Mouse (Mus musculus) layer of hippocampus, postnatal 10 days (tissue): ENCODE results near the gene Atp4a. TPM values are rescaled to one million over a fixed set of nuclear protein-coding genes. Genes with fewer than 3 reads are reported as not detected.

Experiments used
- DNase-seq, 2 experiments: peaks; one replicate each; pipeline ENCODE4 v3.0.0; 2021; ENCODE audit warnings: low spot score in 2 of 2
- long read RNA-seq: library from polyadenylated mRNA; stranded (forward); transcript quantifications from one replicate; pipeline ENCODE4 v2.0.0, GENCODE M21; 2023
- total RNA-seq, 2 experiments: library from RNA; stranded (reverse); gene quantifications; 2 replicates each; pipeline ENCODE4 v1.2.3; 2021

Atp4a gene
- 1 to 10 TPM; 3.1 to 3.8 TPM for total RNA-seq
- long read RNA-seq, partial matches to known transcripts = 1 of 7 reads
- long read RNA-seq, other reads (novel, unspliced or antisense) = 6 of 7 reads

GRCm38 (mm10) chr7:30711942-30712341 lies at the start of gene Atp4a:
Gene Atp4a (plus strand): TSS chr7:30712209.
- no peak for DNase-seq

- DNase-seq = peak; percentile 92 to 95
Observed at GRCm38 (mm10) chr7:30664529-30665200, 47.3 kb upstream of the Atp4a start, which contains the start of gene Haus5. Gene Haus5 (minus strand): TSS chr7:30664994.

- DNase-seq = peak; percentile 14 to 21
Observed at GRCm38 (mm10) chr7:30665321-30665720, 46.7 kb upstream of the Atp4a start.

- no peak for DNase-seq
Observed at GRCm38 (mm10) chr7:30669229-30669628, 42.8 kb upstream of the Atp4a start.

- no peak for DNase-seq
Observed at GRCm38 (mm10) chr7:30671480-30671879, 40.5 kb upstream of the Atp4a start, which contains the start of gene Pmis2. Gene Pmis2 (minus strand): TSS chr7:30671605.

GRCm38 (mm10) chr7:30678263-30678975 lies 33.6 kb upstream of the Atp4a start:
- peak; percentile 30 to 46 for DNase-seq

- DNase-seq = no peak
Observed at GRCm38 (mm10) chr7:30681897-30682296, 30.1 kb upstream of the Atp4a start.

GRCm38 (mm10) chr7:30683425-30683824 lies 28.6 kb upstream of the Atp4a start:
- DNase-seq = no peak

- DNase-seq = no peak
Observed at GRCm38 (mm10) chr7:30688325-30688724, 23.7 kb upstream of the Atp4a start.

- DNase-seq = no peak
Observed at GRCm38 (mm10) chr7:30698101-30698500, 13.9 kb upstream of the Atp4a start.

GRCm38 (mm10) chr7:30698589-30698988 lies 13.4 kb upstream of the Atp4a start, which contains the start of gene 2200002J24Rik:
Gene 2200002J24Rik (plus strand): TSS chr7:30698926.
- no peak for DNase-seq

GRCm38 (mm10) chr7:30706214-30706882 lies 5.7 kb upstream of the Atp4a start:
- DNase-seq = no peak

GRCm38 (mm10) chr7:30707441-30707840 lies 4.6 kb upstream of the Atp4a start:
- DNase-seq = no peak

GRCm38 (mm10) chr7:30717006-30717715 lies 5.2 kb downstream of the Atp4a start:
- peak; percentile 63 to 70 for DNase-seq

GRCm38 (mm10) chr7:30717716-30718046 lies 5.7 kb downstream of the Atp4a start:
- no peak for DNase-seq

GRCm38 (mm10) chr7:30719669-30720068 lies 7.7 kb downstream of the Atp4a start:
- DNase-seq = no peak

- DNase-seq = no peak
Observed at GRCm38 (mm10) chr7:30721286-30721685, 9.3 kb downstream of the Atp4a start.

- DNase-seq = no peak
Observed at GRCm38 (mm10) chr7:30723274-30723953, 11.4 kb downstream of the Atp4a start.

GRCm38 (mm10) chr7:30728214-30728613 lies 16.2 kb downstream of the Atp4a start:
- DNase-seq = no peak

- no peak for DNase-seq
Observed at GRCm38 (mm10) chr7:30728739-30729395, 16.9 kb downstream of the Atp4a start.
